Mouse (Mus musculus) right cerebral cortex, postnatal 14 days (tissue): ENCODE data around the gene Immt.
"Not testable (repeated sequence)": the region's sequence is repeated elsewhere in the genome, so short reads cannot be mapped to it uniquely, and the experiment has no call there.

ENCODE experiments used
- DNase-seq: peaks from one replicate; pipeline ENCODE4 v3.0.0; 2022

The Immt gene

GRCm38 (mm10) chr6:71867751-71868150 is 36.6 kb downstream of the Immt start:
- DNase-seq, result no peak

DNA sequence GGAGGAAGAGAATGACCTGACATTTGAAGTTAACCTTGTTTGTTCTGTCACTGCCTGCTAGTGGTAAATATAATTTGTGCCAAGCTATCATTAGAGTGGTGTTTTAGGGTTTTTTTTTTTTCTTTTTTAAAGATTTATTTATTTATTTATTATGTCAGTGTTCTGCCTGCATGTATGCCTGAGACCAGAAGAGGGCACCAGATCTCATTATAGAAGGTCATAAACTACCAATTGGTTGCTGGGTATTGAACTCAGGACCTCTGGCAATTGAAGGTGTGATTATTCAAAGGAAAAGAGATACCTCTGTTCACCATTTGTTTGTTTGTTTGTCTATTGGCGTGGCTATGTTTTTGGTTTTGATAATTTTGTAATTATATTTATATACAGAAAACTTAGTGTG is 37.7 kb downstream of the Immt start:
- no peak for DNase-seq

GRCm38 (mm10) chr6:71871396-71871795 is 40.3 kb downstream of the Immt start:
- DNase-seq, result no peak

DNA sequence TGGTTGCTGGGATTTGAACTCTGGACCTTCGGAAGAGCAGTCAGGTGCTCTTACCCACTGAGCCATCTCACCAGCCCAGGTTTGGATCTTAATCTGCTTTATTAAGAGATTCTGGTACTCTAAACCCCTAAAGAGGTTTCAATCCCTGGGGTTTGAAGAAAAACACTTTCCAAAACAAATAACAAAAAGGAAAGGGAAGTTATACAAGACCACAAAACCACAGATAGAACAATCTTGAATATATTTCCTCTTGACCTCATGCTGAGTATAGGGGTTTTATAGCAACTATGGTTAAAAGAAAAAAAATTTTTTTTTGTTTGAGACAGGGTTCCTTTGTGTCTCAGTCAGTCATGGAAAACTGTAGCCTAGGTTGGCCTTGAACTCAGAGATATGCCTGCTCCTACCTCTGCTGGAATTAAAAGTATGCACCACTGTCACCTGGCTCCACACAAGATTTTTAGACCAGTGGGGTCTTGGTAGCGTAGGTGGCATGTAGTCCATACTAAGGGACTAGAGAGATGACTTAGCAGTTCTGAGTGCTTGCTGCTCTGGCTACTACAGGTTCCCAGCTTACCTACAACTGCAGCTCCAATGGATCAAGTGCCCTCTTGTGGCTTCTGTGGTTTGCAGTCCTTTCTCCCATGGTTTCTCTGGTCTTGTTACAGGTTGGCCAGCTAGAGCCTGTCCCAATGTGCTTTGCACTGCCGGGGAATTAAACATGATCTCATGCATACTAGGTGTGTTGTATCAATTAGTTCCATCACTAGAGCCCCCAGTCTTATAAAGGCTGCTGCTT is 47.0 kb downstream of the Immt start:
- no peak for DNase-seq

GRCm38 (mm10) chr6:71893263-71893662 is 62.1 kb downstream of the Immt start:
- DNase-seq, result no peak

GRCm38 (mm10) chr6:71907702-71908235 is 76.6 kb downstream of the Immt start:
- DNase-seq, result no peak

DNA sequence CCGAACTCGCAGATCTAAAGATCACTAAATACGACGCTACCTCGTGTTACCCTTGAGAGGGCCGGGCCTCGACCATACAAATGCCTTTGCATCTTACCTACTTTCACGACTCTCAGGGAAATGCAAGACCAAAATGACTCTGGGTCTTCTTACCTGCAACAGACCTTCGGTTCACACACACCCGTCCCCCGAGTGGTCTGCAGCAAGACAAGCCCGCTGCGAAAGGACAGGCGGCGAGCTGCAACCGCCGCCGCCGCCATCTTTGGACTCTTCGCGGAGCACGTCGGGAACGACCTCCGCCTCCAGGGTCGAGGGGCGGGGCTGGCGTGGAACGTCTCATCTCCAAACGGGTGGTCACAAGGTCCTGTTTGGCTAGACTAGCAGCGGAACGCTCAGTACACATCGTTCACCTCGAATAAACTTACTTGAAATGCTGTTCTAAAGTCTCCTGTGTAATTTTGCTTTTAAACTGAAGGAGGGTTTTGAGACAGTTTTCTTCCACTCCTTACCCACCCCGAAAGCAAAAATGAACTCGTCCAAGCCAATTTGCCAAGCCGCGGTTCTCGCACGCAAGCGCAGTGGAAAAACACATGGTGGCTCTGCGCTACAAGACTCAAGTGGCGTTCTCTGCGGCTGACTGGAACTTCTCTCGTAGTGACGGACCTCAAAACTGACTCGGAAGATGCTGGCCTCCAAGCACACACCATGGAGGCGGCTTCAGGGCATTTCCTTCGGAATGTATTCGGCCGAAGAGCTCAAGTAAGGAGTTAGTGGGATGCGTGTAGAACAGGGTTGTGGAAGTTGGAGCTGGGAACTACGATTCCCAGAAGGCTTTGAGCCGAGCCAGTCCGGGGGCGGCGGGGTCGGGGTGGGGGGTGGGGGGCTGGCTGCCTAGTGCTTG is 77.6 kb downstream of the Immt start, which contains the start of the genes Ptcd3 and Polr1a:
Ptcd3 (minus strand) TSS at position 270 of the 901 bp plus-strand sequence.
Polr1a (plus strand) TSS at position 573 of the 901 bp plus-strand sequence.
- DNase-seq, result peak; percentile 94

GRCm38 (mm10) chr6:71909384-71909783 is 78.3 kb downstream of the Immt start:
- DNase-seq, result no peak

DNA sequence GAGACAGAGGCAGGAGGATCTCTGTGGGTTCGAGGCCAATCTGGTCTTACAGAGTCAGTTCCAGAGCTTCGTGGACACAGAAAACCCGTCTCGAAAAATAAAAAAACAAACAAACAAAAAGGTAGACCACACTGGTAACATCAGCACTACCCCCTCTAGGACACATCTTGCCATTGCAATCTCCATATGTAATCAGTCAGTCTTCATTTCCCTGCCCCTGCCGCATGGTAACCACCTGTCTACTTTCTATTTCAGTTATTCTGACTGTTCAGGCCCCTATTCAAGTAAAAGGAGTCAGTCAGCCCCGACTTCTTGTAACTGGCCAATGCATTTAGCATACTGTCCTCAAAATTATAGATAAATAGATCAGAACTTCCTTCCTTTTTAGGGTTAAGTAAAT is 78.7 kb downstream of the Immt start:
- DNase-seq, result no peak

DNA sequence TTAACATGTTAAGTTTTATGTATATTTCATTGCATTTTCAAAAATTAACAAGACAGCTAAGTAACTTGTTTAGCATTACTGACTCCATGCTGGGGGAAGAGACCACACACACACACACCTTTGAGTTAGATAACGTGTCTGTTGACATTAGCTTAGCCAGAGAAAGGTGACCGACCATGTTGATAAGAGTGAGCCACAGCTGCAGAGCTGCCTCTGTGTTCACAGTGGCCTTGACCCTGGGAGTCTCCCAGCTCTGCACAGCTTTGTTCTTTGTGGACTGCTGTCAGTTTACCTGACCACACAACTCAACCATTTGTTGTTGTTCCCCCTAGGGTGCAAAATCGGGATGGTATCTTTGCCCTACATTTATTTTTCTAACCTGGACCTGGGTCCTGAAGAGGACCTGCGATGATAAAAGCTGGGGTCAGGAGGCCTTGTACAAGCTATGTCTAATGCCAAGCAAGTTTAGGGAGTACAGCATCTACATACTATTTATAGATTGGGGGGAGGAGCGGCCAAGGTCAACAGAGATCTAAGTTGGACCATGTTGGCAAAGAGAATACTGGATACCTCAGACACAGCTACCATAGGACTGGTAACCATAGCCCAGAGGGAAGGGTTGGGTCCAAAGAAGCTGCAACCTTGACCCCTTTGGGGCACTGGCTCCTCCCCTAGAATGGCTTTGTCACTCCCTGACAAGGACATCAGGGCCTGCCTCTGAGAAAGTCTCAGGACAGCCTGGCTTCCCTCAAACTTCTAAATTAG is 80.7 kb downstream of the Immt start:
- no peak for DNase-seq

GRCm38 (mm10) chr6:71920752-71921151 is 89.6 kb downstream of the Immt start:
- DNase-seq, result no peak

- not testable (repeated sequence) for DNase-seq
These were observed 94.1 kb downstream of the Immt start for GRCm38 (mm10) chr6:71925233-71925632.
